Mouse (Mus musculus): ENCODE measurements around the gene Gria3.

GRCm38 (mm10) chrX:41532511-41532910 is 131.9 kb downstream of the Gria3 start:
- TF ChIP-seq CTCF (IDR thresholded peaks at IDR 0.05; ENCODE audit: low read depth) (no peak), EP300 (optimal IDR thresholded peaks at IDR 0.05) (no peak)
